Mouse (Mus musculus) adrenal gland, adult (tissue): ENCODE measurements around the gene Fstl4.

Experiments used
- DNase-seq, 2 experiments: peaks; one replicate each; pipeline ENCODE4 v3.0.0; 2022 to 2023; ENCODE audit warnings: low spot score in 1 of 2; ENCODE audit not compliant: inconsistent age in 2 of 2

Gene Fstl4

DNA sequence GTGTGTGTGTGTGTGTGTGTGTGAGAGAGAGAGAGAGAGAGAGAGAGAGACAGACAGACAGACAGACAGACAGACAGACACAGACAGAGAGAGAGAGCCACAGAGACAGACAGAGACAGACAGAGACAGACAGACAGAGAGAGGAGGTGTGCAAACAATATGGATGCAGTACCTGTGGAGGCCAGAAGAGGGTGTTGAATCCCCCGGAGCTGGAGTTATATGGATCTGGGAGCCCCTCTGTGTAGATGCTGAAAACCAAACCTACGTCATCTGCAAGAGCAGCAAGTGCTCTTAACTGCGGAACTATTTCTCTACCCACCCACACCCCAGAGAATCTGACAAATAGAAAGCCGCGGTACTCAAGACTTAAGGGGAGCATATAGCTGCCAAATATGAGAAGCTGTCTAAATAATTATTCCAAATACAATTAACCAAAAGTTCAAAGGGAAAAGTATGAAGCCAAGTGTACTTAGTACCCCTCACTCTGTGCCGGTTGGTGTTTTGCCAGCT is 247.6 kb downstream of the Fstl4 start:
- DNase-seq, result no peak

DNA sequence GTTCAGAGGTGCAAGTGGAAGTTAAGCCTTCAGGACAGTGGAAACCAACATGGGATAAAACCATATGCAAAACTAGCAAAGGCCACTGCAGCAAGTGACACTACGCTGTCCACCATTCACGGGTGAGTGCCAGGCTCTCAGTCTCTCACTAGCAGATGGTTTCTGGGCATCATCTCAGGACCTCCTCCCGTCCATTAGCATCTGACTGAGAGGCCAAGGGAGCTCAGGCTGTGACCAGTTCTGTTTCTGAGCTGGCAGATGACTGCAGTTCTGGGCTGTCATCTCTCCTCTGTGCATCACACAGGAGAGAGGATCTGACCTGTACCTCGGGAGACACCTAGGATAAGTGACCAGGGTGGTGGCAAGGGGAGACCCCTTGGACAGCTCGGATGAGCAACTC is 249.5 kb downstream of the Fstl4 start:
- no peak for DNase-seq

- DNase-seq, result no peak
Measured at GRCm38 (mm10) chr11:53016358-53017021, 252.1 kb downstream of the Fstl4 start.

GRCm38 (mm10) chr11:53019509-53019908 is 255.1 kb downstream of the Fstl4 start:
- DNase-seq, result no peak

DNA sequence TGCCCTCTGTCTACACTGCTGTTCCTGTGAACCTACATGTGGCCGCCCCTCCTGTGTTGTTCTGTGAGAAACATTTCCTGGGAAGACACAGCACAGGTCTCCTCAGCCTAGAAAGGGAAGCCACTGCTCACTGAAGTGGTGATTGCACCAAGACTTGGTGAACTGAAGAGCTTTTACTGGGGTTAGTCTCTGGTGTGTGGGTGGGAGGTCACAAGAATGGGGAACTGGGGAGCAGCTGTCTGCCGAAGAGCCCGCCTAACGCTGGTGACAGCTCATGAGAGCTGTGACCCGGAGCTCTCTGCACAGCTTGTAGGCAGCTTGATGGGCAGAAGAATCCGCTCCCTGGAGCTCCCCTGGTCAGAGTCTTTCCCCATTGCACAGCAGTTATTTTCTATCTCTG is 260.0 kb downstream of the Fstl4 start:
- no peak for DNase-seq

GRCm38 (mm10) chr11:53025686-53026085 is 261.3 kb downstream of the Fstl4 start:
- DNase-seq, result no peak

- peak in 1 of 2 experiments; percentile 30 for DNase-seq
Measured at GRCm38 (mm10) chr11:53028421-53029168, 264.2 kb downstream of the Fstl4 start.

DNA sequence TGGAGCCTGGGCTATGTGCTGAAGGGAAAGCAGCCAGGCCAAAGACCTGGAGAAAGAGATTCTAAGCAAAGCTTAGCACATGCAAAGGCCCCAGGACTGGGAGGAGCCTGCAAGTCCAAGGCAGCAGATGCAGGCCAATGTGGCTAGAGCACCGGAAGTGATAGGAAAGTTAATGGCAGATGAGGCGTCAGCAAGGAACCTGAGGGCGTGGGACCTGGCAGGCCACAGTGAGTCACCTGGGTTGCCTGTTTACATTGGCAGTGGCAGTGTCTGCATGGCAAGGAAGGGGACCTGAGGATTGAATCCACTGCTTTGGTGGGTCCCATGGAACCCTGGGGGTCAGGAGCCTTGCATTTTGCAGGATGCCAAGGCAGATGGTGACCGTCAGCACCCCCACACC is 267.3 kb downstream of the Fstl4 start:
- no peak for DNase-seq

GRCm38 (mm10) chr11:53032336-53032735 is 267.9 kb downstream of the Fstl4 start:
- peak; percentile 72 to 94 for DNase-seq

- no peak for DNase-seq
Measured at GRCm38 (mm10) chr11:53035414-53035813, 271.0 kb downstream of the Fstl4 start.

GRCm38 (mm10) chr11:53046850-53047249 is 282.4 kb downstream of the Fstl4 start:
- no peak for DNase-seq

GRCm38 (mm10) chr11:53054151-53054550 is 289.7 kb downstream of the Fstl4 start:
- DNase-seq, result no peak

DNA sequence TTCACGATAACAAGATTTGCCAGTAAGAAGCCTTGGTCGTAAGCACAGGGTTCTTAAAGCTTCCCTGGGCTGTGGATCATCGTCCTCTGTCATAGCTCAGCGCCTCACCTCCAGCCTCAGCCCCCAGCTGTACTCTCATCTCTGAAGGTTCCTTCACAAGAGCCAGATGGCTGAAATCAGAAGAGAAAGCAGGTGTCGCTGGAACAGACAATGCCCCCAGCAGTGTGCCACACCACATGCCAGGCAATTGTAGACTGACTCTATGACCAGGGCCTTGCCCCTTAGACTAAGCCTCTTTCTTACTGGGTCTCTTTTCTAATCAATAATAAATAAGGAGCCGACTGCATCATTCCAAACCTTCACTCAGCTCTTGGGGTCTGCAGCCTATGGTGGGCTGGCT is 291.5 kb downstream of the Fstl4 start:
- no peak for DNase-seq

- DNase-seq, result no peak
Measured at GRCm38 (mm10) chr11:53056781-53057180, 292.3 kb downstream of the Fstl4 start.

DNA sequence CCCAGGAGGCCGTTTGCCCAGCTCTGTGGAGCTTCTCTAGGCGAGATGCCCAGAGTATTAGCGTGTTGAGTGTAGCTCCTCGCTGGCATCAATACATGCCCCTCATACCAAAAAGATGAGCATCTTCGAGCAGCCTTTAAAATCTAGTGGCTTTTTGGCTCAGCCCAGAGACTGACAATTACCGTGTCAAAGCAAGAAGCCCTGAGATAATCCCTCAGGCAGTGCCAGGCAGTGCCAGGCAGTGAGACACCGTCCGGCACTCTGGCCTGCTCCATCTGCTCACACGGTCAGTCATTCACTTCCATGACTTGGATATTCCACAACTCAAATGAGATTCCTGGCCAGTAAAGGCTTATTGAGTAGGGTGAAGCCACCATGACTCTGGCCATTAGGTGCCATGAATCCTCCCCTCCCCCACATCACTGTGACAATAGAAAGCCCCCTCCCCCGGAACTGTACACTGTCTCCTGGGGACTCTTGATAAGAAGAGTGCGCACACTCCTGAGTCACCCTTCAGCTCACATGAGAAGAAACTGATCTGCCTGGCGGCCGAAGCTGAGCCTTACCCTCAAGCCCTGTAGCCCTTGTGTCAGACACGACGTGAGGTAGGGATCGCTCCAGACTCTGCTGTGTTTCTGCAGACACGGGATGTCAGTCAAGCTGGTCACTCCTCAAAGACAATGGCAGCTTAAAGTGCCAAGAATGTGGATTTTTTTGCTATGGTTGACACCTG is 293.6 kb downstream of the Fstl4 start:
- no peak for DNase-seq

- no peak for DNase-seq
Measured at GRCm38 (mm10) chr11:53058557-53058956, 294.1 kb downstream of the Fstl4 start.

- DNase-seq, result no peak
Measured at GRCm38 (mm10) chr11:53067699-53068478, 303.5 kb downstream of the Fstl4 start.

DNA sequence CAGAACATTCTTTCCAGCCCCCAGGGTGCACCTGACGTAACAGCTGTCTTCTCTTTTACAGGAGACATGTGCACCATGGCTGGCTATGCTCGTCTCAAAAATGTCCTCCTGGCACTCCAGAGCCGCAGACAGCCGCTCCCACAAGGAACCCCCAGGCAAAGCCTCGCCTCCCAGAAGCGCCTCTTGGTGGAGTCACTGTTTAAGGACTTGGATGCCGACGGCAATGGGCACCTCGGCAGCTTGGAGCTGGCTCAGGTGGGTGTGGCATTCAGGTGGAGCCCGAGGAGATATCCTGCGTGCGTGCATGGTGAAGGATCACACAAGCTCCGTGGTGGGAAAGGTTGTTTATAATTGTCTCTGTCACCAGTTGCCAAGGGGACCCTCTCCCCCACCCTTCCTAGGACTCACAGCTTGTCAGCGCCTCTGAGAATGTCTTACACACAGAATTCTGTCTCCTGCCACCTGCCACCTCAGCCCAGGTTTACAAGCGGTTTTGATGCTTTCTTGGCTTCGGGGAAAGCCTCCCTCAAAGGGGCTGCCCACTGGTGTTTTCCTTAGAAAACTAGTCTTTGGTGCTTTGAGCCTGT is 304.1 kb downstream of the Fstl4 start:
- DNase-seq, result peak in 1 of 2 experiments; percentile 40

DNA sequence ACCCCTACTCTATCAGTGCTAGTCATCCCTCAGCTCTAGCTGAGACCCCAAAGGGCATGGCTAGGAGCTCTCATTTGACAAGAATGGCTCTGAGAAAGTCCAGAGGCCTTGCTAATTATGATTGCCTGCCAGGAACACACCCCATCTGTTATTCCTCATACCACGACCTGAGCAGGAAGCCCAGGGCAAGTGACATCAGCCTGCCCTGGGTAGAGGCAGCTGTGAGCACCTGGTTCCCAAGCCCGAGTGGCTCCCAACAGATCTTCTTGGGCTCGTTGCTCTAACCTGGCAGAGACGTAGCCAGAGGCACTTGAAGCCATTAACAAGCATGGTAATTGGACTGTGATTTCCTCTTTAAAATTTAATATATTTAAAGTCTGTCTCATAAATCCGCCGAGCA is 305.3 kb downstream of the Fstl4 start:
- peak in 1 of 2 experiments; percentile 38 for DNase-seq

GRCm38 (mm10) chr11:53071602-53072001 is 307.2 kb downstream of the Fstl4 start:
- no peak for DNase-seq

- no peak for DNase-seq
Measured at GRCm38 (mm10) chr11:53077641-53078040, 313.2 kb downstream of the Fstl4 start.
